Mouse (Mus musculus): ENCODE data around the gene Chst14. TPM values are rescaled to one million over a fixed set of nuclear protein-coding genes. Genes with fewer than 3 reads are reported as not detected.
A peak's percentile ranks its signal among the peaks of the same experiment; 100 is the strongest.

Chst14 gene
- polyA plus RNA-seq, 1 experiment from 2014 or later = 32.7 TPM

DNA sequence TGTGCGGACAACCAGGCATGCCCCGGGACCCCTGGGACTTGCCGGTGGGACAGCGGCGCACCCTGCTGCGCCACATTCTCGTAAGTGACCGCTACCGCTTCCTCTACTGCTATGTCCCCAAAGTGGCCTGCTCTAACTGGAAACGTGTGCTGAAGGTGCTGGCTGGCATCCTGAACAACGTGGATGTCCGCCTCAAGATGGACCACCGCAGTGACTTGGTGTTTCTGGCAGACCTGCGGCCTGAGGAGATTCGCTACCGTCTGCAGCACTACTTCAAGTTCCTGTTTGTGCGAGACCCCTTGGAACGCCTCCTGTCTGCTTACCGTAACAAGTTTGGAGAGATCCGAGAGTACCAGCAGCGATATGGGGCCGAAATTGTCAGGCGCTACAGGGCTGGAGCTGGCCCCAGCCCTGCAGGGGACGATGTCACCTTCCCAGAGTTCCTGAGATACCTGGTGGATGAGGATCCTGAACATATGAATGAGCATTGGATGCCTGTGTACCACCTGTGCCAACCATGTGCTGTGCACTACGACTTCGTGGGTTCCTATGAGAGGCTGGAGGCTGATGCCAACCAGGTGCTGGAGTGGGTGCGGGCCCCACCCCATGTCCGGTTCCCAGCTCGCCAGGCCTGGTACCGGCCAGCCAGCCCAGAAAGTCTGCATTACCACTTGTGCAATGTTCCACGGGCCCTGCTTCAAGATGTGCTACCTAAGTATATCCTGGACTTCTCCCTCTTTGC lies 873 bp downstream of the Chst14 start:
- peak overlapping the region; percentile 74 for H3K4me3 ChIP-seq (ENCODE audit: low read depth, low read length)
- 28% methylated on average over 31 of the region's 31 CpGs for WGBS
- no peak for ATAC-seq (replicated peaks; ENCODE audit: low FRiP score, low TSS enrichment, low read depth)
- peak overlapping the region; percentile 75 for H3K9ac ChIP-seq (ENCODE audit: low read length)
- peaks cover 17% of the 10 kb centered on the region for H3K36me3 ChIP-seq (ENCODE audit: control insufficient read depth, insufficient read depth, low read length)
- peaks cover 13% of the 10 kb centered on the region for H3K4me1 ChIP-seq (replicated peaks; ENCODE audit: control insufficient read depth, insufficient read depth, low read length)
- H3K27ac ChIP-seq (ENCODE audit: low read depth) = no peak overlapping the region
- H3K4me2 ChIP-seq (ENCODE audit: low read length) = peak overlapping the region; percentile 86
- H3K27me3 ChIP-seq (replicated peaks; ENCODE audit: control insufficient read depth, insufficient read depth, low read length) = no peaks in the 10 kb centered on the region
- peak; percentile 58 for DNase-seq (ENCODE audit: low spot score)
- no peaks in the 10 kb centered on the region for H3K9me3 ChIP-seq (ENCODE audit: control insufficient read depth, low read length)

DNA sequence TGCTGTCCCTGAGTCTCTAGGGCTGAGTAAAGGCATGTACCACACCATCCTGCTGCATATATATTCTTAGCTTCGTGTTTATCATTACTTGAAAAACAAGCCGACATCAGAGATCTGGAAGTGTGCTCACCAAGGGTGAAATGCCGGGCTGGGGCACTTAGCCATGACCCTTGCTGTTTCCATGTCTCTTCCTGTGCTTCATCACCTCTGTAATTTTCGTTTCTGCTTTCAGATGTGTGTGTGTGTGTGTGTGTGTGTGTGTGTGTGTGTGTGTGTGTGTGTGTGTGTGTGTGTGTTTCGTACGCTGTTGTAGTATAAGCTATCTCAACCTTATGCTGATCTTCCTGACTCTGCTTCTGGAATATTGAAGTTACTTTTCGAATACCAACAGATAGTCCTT lies 15.0 kb downstream of the Chst14 start:
- DNase-seq (ENCODE audit: low spot score) = no peak
- Histone ChIP-seq H3K4me2 (ENCODE audit: low read length) (no peak overlapping the region), H3K9me3 (ENCODE audit: control insufficient read depth, low read length) (no peaks in the 10 kb centered on the region), H3K27ac (ENCODE audit: low read depth) (no peak overlapping the region), H3K36me3 (ENCODE audit: control insufficient read depth, insufficient read depth, low read length) (no peaks in the 10 kb centered on the region), H3K9ac (ENCODE audit: low read length) (no peak overlapping the region), H3K4me3 (ENCODE audit: low read depth, low read length) (no peak overlapping the region), H3K4me1 (replicated peaks; ENCODE audit: control insufficient read depth, insufficient read depth, low read length) (no peaks in the 10 kb centered on the region), H3K27me3 (replicated peaks; ENCODE audit: control insufficient read depth, insufficient read depth, low read length) (no peaks in the 10 kb centered on the region)
- WGBS = 58% methylated on average over 7 of the region's 7 CpGs
- ATAC-seq (replicated peaks; ENCODE audit: low FRiP score, low TSS enrichment, low read depth) = no peak

DNA sequence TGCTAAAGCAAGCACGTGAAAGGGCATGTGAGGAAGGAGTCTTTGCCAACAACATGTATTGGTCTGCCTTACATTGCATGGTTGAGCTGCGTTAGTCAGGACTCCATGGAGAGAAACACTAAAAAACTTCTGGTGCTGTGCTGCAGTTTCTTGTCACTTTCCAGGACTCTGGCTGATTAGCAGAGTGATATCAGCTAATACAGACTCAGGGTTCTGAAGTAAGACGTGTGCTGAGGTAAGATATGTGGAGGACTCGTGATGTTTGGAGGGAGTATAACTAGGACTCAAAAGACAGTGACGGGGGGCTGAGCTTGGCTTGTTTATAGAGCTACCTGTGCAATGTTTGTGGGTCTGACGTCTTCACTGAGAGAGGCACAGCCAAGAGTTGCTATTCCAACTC lies 16.9 kb downstream of the Chst14 start:
- no peak overlapping the region for H3K27ac ChIP-seq (ENCODE audit: low read depth)
- H3K4me1 ChIP-seq (replicated peaks; ENCODE audit: control insufficient read depth, insufficient read depth, low read length) = no peaks in the 10 kb centered on the region
- no peaks in the 10 kb centered on the region for H3K36me3 ChIP-seq (ENCODE audit: control insufficient read depth, insufficient read depth, low read length)
- no peak overlapping the region for H3K4me3 ChIP-seq (ENCODE audit: low read depth, low read length)
- H3K9me3 ChIP-seq (ENCODE audit: control insufficient read depth, low read length) = no peaks in the 10 kb centered on the region
- no peaks in the 10 kb centered on the region for H3K27me3 ChIP-seq (replicated peaks; ENCODE audit: control insufficient read depth, insufficient read depth, low read length)
- no peak overlapping the region for H3K9ac ChIP-seq (ENCODE audit: low read length)
- H3K4me2 ChIP-seq (ENCODE audit: low read length) = no peak overlapping the region
- DNase-seq (ENCODE audit: low spot score) (no peak), ATAC-seq (replicated peaks; ENCODE audit: low FRiP score, low TSS enrichment, low read depth) (no peak)
- 89% methylated on average over 6 of the region's 6 CpGs for WGBS

DNA sequence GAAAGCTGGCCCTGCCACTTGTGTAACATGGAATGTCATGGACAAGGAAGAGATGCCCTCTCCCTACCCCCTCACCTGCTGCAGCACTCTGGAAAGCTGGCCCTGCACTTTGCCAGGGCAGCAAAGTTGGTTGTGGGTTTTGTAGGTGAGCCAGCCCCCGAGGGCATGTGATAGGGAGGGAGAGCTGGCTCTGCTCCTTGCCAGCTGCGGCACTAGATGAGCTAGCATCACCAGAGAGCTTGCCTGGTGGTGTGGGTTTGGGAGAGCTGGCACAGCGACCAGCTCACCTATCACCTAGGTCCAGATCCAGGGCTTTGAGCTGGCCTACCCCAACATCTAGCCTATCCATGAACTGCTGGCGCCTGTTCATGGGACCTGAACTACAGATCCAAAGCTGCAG lies 22.5 kb downstream of the Chst14 start:
- H3K4me2 ChIP-seq (ENCODE audit: low read length) = no peak overlapping the region
- DNase-seq (ENCODE audit: low spot score) (no peak), ATAC-seq (replicated peaks; ENCODE audit: low FRiP score, low TSS enrichment, low read depth) (no peak)
- no peaks in the 10 kb centered on the region for H3K36me3 ChIP-seq (ENCODE audit: control insufficient read depth, insufficient read depth, low read length)
- no peaks in the 10 kb centered on the region for H3K9me3 ChIP-seq (ENCODE audit: control insufficient read depth, low read length)
- H3K4me3 ChIP-seq (ENCODE audit: low read depth, low read length) = no peak overlapping the region
- H3K9ac ChIP-seq (ENCODE audit: low read length) = no peak overlapping the region
- H3K4me1 ChIP-seq (replicated peaks; ENCODE audit: control insufficient read depth, insufficient read depth, low read length) = no peaks in the 10 kb centered on the region
- H3K27me3 ChIP-seq (replicated peaks; ENCODE audit: control insufficient read depth, insufficient read depth, low read length) = no peaks in the 10 kb centered on the region
- WGBS = 90% methylated on average over 4 of the region's 4 CpGs
- H3K27ac ChIP-seq (ENCODE audit: low read depth) = no peak overlapping the region

DNA sequence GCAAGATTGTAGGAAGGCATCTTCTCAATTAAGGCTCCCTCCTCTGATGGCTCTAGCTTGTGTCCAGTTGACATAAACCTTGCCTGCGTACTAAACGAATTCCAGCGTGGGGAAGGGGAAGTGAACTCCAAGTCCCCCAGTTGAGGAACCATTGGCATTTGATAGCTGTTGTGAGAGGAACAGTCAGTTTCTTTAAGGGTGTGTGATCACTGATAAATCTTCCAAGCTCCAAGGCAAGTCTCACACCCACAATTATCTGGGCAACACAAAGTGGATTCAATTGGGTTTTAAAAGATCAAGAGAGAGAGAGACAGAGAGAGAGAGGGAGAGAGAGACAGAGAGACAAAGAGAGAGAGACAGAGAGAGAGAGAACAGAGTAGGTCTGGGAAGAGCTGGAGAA lies 23.4 kb downstream of the Chst14 start:
- Histone ChIP-seq H3K9me3 (ENCODE audit: control insufficient read depth, low read length) (no peaks in the 10 kb centered on the region), H3K4me2 (ENCODE audit: low read length) (no peak overlapping the region), H3K9ac (ENCODE audit: low read length) (no peak overlapping the region), H3K36me3 (ENCODE audit: control insufficient read depth, insufficient read depth, low read length) (no peaks in the 10 kb centered on the region), H3K27ac (ENCODE audit: low read depth) (no peak overlapping the region), H3K4me1 (replicated peaks; ENCODE audit: control insufficient read depth, insufficient read depth, low read length) (no peaks in the 10 kb centered on the region), H3K4me3 (ENCODE audit: low read depth, low read length) (no peak overlapping the region), H3K27me3 (replicated peaks; ENCODE audit: control insufficient read depth, insufficient read depth, low read length) (no peaks in the 10 kb centered on the region)
- DNase-seq (ENCODE audit: low spot score) (no peak), ATAC-seq (replicated peaks; ENCODE audit: low FRiP score, low TSS enrichment, low read depth) (no peak)
- WGBS = 48% methylated on average over 3 of the region's 3 CpGs

DNA sequence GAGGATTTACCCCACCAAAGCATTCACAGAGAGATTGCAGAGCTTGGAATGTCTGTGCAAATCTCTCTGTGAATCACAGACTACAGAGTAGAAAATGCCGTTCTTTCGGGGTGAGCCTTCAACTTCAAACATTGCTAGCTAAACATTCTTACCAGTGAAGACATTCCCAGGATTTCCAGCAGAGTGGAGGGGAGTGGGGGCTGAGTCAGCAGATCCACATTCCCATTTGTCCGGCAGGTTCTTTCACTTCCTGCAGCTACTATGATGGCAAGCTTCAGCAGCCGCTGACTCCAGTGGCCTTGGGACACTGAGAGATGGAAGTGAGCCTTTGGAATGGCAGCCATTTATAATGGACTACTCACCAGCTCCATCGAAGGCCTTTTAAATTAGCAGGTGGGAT lies 30.2 kb downstream of the Chst14 start:
- 49% methylated on average over 5 of the region's 5 CpGs for WGBS
- Histone ChIP-seq H3K4me1 (replicated peaks; ENCODE audit: control insufficient read depth, insufficient read depth, low read length) (no peaks in the 10 kb centered on the region), H3K9ac (ENCODE audit: low read length) (no peak overlapping the region), H3K4me3 (ENCODE audit: low read depth, low read length) (no peak overlapping the region), H3K9me3 (ENCODE audit: control insufficient read depth, low read length) (no peaks in the 10 kb centered on the region), H3K27ac (ENCODE audit: low read depth) (no peak overlapping the region), H3K4me2 (ENCODE audit: low read length) (no peak overlapping the region), H3K27me3 (replicated peaks; ENCODE audit: control insufficient read depth, insufficient read depth, low read length) (no peaks in the 10 kb centered on the region), H3K36me3 (ENCODE audit: control insufficient read depth, insufficient read depth, low read length) (no peaks in the 10 kb centered on the region)
- DNase-seq (ENCODE audit: low spot score) (no peak), ATAC-seq (replicated peaks; ENCODE audit: low FRiP score, low TSS enrichment, low read depth) (no peak)

DNA sequence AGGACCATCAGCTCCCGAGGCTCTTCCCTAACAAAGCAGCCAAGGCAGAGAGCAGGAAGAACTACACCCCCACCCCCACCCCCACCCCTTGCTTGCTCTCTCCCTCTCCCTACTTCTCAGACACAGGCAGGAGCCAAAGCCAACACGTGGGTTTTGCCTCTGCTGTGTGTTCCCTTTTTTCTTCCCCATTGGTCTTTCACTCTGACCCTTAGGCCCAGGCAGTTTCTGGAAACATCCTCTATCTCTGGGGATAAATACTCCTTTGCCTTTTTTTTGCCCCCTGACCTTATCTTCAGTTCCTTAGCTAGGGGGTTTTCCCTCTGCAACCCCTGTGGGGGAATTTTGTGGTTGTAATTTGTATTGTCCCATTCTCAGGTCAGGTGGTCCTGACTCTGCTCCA lies 33.3 kb downstream of the Chst14 start:
- Histone ChIP-seq H3K9ac (ENCODE audit: low read length) (no peak overlapping the region), H3K9me3 (ENCODE audit: control insufficient read depth, low read length) (no peaks in the 10 kb centered on the region), H3K27ac (ENCODE audit: low read depth) (no peak overlapping the region), H3K4me2 (ENCODE audit: low read length) (no peak overlapping the region), H3K27me3 (replicated peaks; ENCODE audit: control insufficient read depth, insufficient read depth, low read length) (no peaks in the 10 kb centered on the region), H3K36me3 (ENCODE audit: control insufficient read depth, insufficient read depth, low read length) (no peaks in the 10 kb centered on the region), H3K4me1 (replicated peaks; ENCODE audit: control insufficient read depth, insufficient read depth, low read length) (no peaks in the 10 kb centered on the region), H3K4me3 (ENCODE audit: low read depth, low read length) (no peak overlapping the region)
- WGBS = 15% methylated on average over 2 of the region's 2 CpGs
- ATAC-seq (replicated peaks; ENCODE audit: low FRiP score, low TSS enrichment, low read depth) = no peak
- no peak for DNase-seq (ENCODE audit: low spot score)

DNA sequence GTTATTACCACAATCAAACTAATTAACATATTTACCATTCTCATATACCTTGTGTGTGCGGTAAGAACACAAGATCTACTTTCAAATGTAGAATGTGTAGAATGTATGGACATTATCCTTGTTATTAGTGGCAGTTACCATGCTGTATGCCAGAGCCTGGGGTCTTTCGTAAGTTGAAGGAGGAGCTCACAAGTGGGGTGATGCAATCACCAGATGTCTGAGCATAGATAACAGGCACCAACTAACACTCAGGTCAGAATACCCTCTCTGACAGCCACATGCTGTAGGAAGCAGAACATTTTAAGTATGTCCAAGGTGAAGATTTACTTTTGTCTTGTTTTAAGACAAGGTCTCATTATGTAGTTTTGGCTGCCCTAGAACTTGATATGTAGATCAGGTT lies 34.1 kb downstream of the Chst14 start:
- WGBS = 82% methylated on average over 2 of the region's 2 CpGs
- Histone ChIP-seq H3K27me3 (replicated peaks; ENCODE audit: control insufficient read depth, insufficient read depth, low read length) (no peaks in the 10 kb centered on the region), H3K4me1 (replicated peaks; ENCODE audit: control insufficient read depth, insufficient read depth, low read length) (no peaks in the 10 kb centered on the region), H3K36me3 (ENCODE audit: control insufficient read depth, insufficient read depth, low read length) (no peaks in the 10 kb centered on the region), H3K9me3 (ENCODE audit: control insufficient read depth, low read length) (no peaks in the 10 kb centered on the region), H3K4me2 (ENCODE audit: low read length) (no peak overlapping the region), H3K9ac (ENCODE audit: low read length) (no peak overlapping the region), H3K27ac (ENCODE audit: low read depth) (no peak overlapping the region), H3K4me3 (ENCODE audit: low read depth, low read length) (no peak overlapping the region)
- DNase-seq (ENCODE audit: low spot score) = no peak
- no peak for ATAC-seq (replicated peaks; ENCODE audit: low FRiP score, low TSS enrichment, low read depth)

DNA sequence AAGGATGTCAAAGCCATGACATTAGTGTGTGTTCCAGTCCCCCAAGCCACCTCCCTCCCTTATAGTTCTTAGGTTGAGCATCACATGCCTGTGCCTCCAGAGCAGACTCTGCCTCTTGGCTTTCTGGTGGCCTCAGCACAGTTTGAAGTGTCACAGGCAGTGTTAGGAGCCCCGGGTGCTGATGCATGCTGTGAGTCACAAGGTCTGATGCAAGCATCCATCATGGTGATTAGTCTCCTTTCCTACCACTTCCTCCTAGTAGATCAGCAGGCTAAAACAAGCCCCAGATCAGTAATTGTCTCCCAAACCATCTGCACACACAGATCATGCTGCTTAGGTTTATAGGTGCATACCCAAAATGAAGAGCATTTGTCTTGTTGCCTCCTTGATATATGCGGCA lies 35.2 kb downstream of the Chst14 start:
- no peak overlapping the region for H3K9ac ChIP-seq (ENCODE audit: low read length)
- WGBS = 50% methylated on average over 2 of the region's 2 CpGs
- H3K27me3 ChIP-seq (replicated peaks; ENCODE audit: control insufficient read depth, insufficient read depth, low read length) = no peaks in the 10 kb centered on the region
- no peaks in the 10 kb centered on the region for H3K4me1 ChIP-seq (replicated peaks; ENCODE audit: control insufficient read depth, insufficient read depth, low read length)
- no peak for ATAC-seq (replicated peaks; ENCODE audit: low FRiP score, low TSS enrichment, low read depth)
- H3K4me3 ChIP-seq (ENCODE audit: low read depth, low read length) = no peak overlapping the region
- no peak for DNase-seq (ENCODE audit: low spot score)
- H3K36me3 ChIP-seq (ENCODE audit: control insufficient read depth, insufficient read depth, low read length) = no peaks in the 10 kb centered on the region
- H3K9me3 ChIP-seq (ENCODE audit: control insufficient read depth, low read length) = no peaks in the 10 kb centered on the region
- H3K4me2 ChIP-seq (ENCODE audit: low read length) = no peak overlapping the region
- H3K27ac ChIP-seq (ENCODE audit: low read depth) = no peak overlapping the region

Measured in intestine, embryonic 14.5 days (tissue).